Mouse (Mus musculus) liver, embryonic 15.5 days (tissue): ENCODE measurements around the gene 4932438H23Rik. TPM values are rescaled to one million over a fixed set of nuclear protein-coding genes. Genes with fewer than 3 reads are reported as not detected.

Experiments used
- ATAC-seq: fragments of 200-750 bp; cut with Nextera tagmentation; 2 replicates; pipeline ENCODE4 v1.8.0; 2017; ENCODE audit warnings: moderate number of reproducible peaks, mild to moderate bottlenecking, moderate library complexity; ENCODE audit not compliant: insufficient read depth
- H3K27ac ChIP-seq: fragments of 300-500 bp; sonication (generic); replicated peaks from 2 replicates; pipeline ENCODE4 v1.5.1; 2015; ENCODE audit warnings: mild to moderate bottlenecking, inconsistent platforms
- H3K27me3 ChIP-seq: fragments of 300-500 bp; sonication (generic); 2 replicates; pipeline ENCODE4 v1.6.1; 2015; ENCODE audit warnings: mild to moderate bottlenecking, inconsistent platforms
- H3K36me3 ChIP-seq: fragments of 300-500 bp; sonication (generic); replicated peaks from 2 replicates; pipeline ENCODE4 v1.6.1; 2015; ENCODE audit warnings: moderate library complexity, mild to moderate bottlenecking, inconsistent platforms
- H3K4me1 ChIP-seq: fragments of 300-500 bp; sonication (generic); replicated peaks from 2 replicates; pipeline ENCODE4 v1.6.1; 2015; ENCODE audit warnings: inconsistent platforms
- H3K4me2 ChIP-seq: fragments of 300-500 bp; sonication (generic); 2 replicates; pipeline ENCODE4 v1.6.1; 2015; ENCODE audit warnings: moderate library complexity, mild to moderate bottlenecking, inconsistent platforms
- H3K4me3 ChIP-seq: fragments of 300-500 bp; sonication (generic); replicated peaks from 2 replicates; pipeline ENCODE4 v1.5.1; 2015; ENCODE audit warnings: mild to moderate bottlenecking, inconsistent platforms
- H3K9ac ChIP-seq: fragments of 300-500 bp; sonication (generic); 2 replicates; pipeline ENCODE4 v1.6.1; 2015; ENCODE audit warnings: moderate library complexity, mild to moderate bottlenecking, inconsistent platforms
- H3K9me3 ChIP-seq: fragments of 300-500 bp; sonication (generic); replicated peaks from 2 replicates; pipeline ENCODE4 v1.6.1; 2016; ENCODE audit warnings: inconsistent platforms
- WGBS: fragments of 180-500 bp; shearing (Covaris S2); methylation state at CpG from one replicate; pipeline ENCODE4 v1.1.7; 2015; ENCODE audit warnings: mixed read lengths; ENCODE audit not compliant: insufficient replicate concordance; 5-methylcytosine and 5-hydroxymethylcytosine counted together
- polyA plus RNA-seq: library from polyadenylated mRNA; unstranded; fragments of >200 nt; fragmentation: Nextera tagmentation; extraction: Ambion mirVana; gene quantifications from 2 replicates; pipeline ENCODE4 v1.2.1, GENCODE M21; 2015

4932438H23Rik gene
- polyA plus RNA-seq, 1 experiment from 2014 or later: not detected

GRCm38 (mm10) chr16:91124256-91124655 lies 29.3 kb upstream of the 4932438H23Rik start:
- WGBS: 53% methylated on average over 3 of the region's 3 CpGs
- no peaks in the 10 kb centered on the region for H3K4me1 ChIP-seq
- no peak for ATAC-seq
- no peak overlapping the region for H3K4me2 ChIP-seq
- H3K36me3 ChIP-seq: no peaks in the 10 kb centered on the region
- H3K27ac ChIP-seq: no peak overlapping the region
- H3K9me3 ChIP-seq: no peaks in the 10 kb centered on the region
- H3K4me3 ChIP-seq: no peak overlapping the region
- no peak overlapping the region for H3K9ac ChIP-seq
- peaks cover 31% of the 10 kb centered on the region for H3K27me3 ChIP-seq

GRCm38 (mm10) chr16:91123821-91124220 lies 28.9 kb upstream of the 4932438H23Rik start:
- H3K9me3 ChIP-seq: no peaks in the 10 kb centered on the region
- H3K4me3 ChIP-seq: no peak overlapping the region
- no peaks in the 10 kb centered on the region for H3K4me1 ChIP-seq
- no peak overlapping the region for H3K9ac ChIP-seq
- no peak overlapping the region for H3K4me2 ChIP-seq
- peaks cover 31% of the 10 kb centered on the region for H3K27me3 ChIP-seq
- 38% methylated on average over 1 of the region's 1 CpGs for WGBS
- ATAC-seq: no peak
- no peak overlapping the region for H3K27ac ChIP-seq
- no peaks in the 10 kb centered on the region for H3K36me3 ChIP-seq

GRCm38 (mm10) chr16:91119879-91120278 lies 25.0 kb upstream of the 4932438H23Rik start:
- Histone ChIP-seq H3K27me3 (peaks cover 13% of the 10 kb centered on the region), H3K4me3 (no peak overlapping the region), H3K4me1 (peaks cover 12% of the 10 kb centered on the region), H3K9me3 (no peaks in the 10 kb centered on the region), H3K9ac (no peak overlapping the region), H3K27ac (no peak overlapping the region), H3K4me2 (no peak overlapping the region), H3K36me3 (no peaks in the 10 kb centered on the region)
- 71% methylated on average over 6 of the region's 6 CpGs for WGBS
- no peak for ATAC-seq

GRCm38 (mm10) chr16:91116696-91117095 lies 21.8 kb upstream of the 4932438H23Rik start:
- peaks cover 12% of the 10 kb centered on the region for H3K4me1 ChIP-seq
- no peaks in the 10 kb centered on the region for H3K36me3 ChIP-seq
- 0 out of 2 replicates have a peak overlapping the region, but pooled peaks have one; percentile 5 for H3K4me2 ChIP-seq
- H3K9me3 ChIP-seq: no peaks in the 10 kb centered on the region
- 42% methylated on average over 7 of the region's 7 CpGs for WGBS
- H3K27me3 ChIP-seq: peaks cover 18% of the 10 kb centered on the region
- no peak overlapping the region for H3K9ac ChIP-seq
- ATAC-seq: peak; percentile 44
- no peak overlapping the region for H3K4me3 ChIP-seq
- no peak overlapping the region for H3K27ac ChIP-seq

GRCm38 (mm10) chr16:91116006-91116405 lies 21.1 kb upstream of the 4932438H23Rik start:
- 65% methylated on average over 4 of the region's 4 CpGs for WGBS
- ATAC-seq: no peak

GRCm38 (mm10) chr16:91110999-91111535 lies 16.1 kb upstream of the 4932438H23Rik start:
- H3K4me2 ChIP-seq: no peak overlapping the region

More at GRCm38 (mm10) chr16:91116006-91116405, 21.1 kb upstream of the 4932438H23Rik start:
- Histone ChIP-seq H3K4me2 (no peak overlapping the region), H3K4me1 (peaks cover 12% of the 10 kb centered on the region), H3K36me3 (no peaks in the 10 kb centered on the region), H3K27me3 (peaks cover 17% of the 10 kb centered on the region), H3K4me3 (no peak overlapping the region), H3K27ac (no peak overlapping the region), H3K9me3 (no peaks in the 10 kb centered on the region), H3K9ac (no peak overlapping the region)

GRCm38 (mm10) chr16:91107608-91108007 lies 12.7 kb upstream of the 4932438H23Rik start:
- H3K9ac ChIP-seq: no peak overlapping the region
- H3K4me1 ChIP-seq: no peaks in the 10 kb centered on the region
- WGBS: 67% methylated on average over 11 of the region's 11 CpGs
- no peaks in the 10 kb centered on the region for H3K36me3 ChIP-seq
- H3K4me2 ChIP-seq: no peak overlapping the region
- peaks cover 57% of the 10 kb centered on the region for H3K27me3 ChIP-seq
- no peak overlapping the region for H3K4me3 ChIP-seq
- H3K27ac ChIP-seq: no peak overlapping the region
- H3K9me3 ChIP-seq: no peaks in the 10 kb centered on the region
- ATAC-seq: no peak

More at GRCm38 (mm10) chr16:91110999-91111535, 16.1 kb upstream of the 4932438H23Rik start:
- no peaks in the 10 kb centered on the region for H3K36me3 ChIP-seq
- ATAC-seq: no peak
- no peak overlapping the region for H3K27ac ChIP-seq
- peaks cover 27% of the 10 kb centered on the region for H3K27me3 ChIP-seq
- no peak overlapping the region for H3K9ac ChIP-seq
- H3K4me3 ChIP-seq: no peak overlapping the region
- no peaks in the 10 kb centered on the region for H3K4me1 ChIP-seq
- no peaks in the 10 kb centered on the region for H3K9me3 ChIP-seq
- WGBS: 42% methylated on average over 11 of the region's 11 CpGs

GRCm38 (mm10) chr16:91105481-91106051 lies 10.6 kb upstream of the 4932438H23Rik start:
- no peak for ATAC-seq
- 43% methylated on average over 13 of the region's 13 CpGs for WGBS

GRCm38 (mm10) chr16:91104821-91105480 lies 10.0 kb upstream of the 4932438H23Rik start:
- H3K9me3 ChIP-seq: no peaks in the 10 kb centered on the region
- ATAC-seq: no peak
- H3K4me3 ChIP-seq: no peak overlapping the region
- no peaks in the 10 kb centered on the region for H3K36me3 ChIP-seq
- peaks cover 64% of the 10 kb centered on the region for H3K27me3 ChIP-seq
- no peak overlapping the region for H3K9ac ChIP-seq
- H3K4me1 ChIP-seq: no peaks in the 10 kb centered on the region
- H3K27ac ChIP-seq: no peak overlapping the region
- no peak overlapping the region for H3K4me2 ChIP-seq
- WGBS: 47% methylated on average over 10 of the region's 10 CpGs

More at GRCm38 (mm10) chr16:91105481-91106051, 10.6 kb upstream of the 4932438H23Rik start:
- H3K4me3 ChIP-seq: no peak overlapping the region
- H3K9ac ChIP-seq: no peak overlapping the region
- no peak overlapping the region for H3K4me2 ChIP-seq
- H3K9me3 ChIP-seq: no peaks in the 10 kb centered on the region
- H3K4me1 ChIP-seq: no peaks in the 10 kb centered on the region
- no peaks in the 10 kb centered on the region for H3K36me3 ChIP-seq
- H3K27ac ChIP-seq: no peak overlapping the region
- peaks cover 61% of the 10 kb centered on the region for H3K27me3 ChIP-seq

- WGBS: 73% methylated on average over 14 of the region's 14 CpGs
- H3K27me3 ChIP-seq: peaks cover 69% of the 10 kb centered on the region
- H3K36me3 ChIP-seq: no peaks in the 10 kb centered on the region
- H3K9me3 ChIP-seq: no peaks in the 10 kb centered on the region
- H3K27ac ChIP-seq: no peak overlapping the region
- no peak for ATAC-seq
- H3K4me3 ChIP-seq: no peak overlapping the region
- no peak overlapping the region for H3K9ac ChIP-seq
- H3K4me1 ChIP-seq: no peaks in the 10 kb centered on the region
- H3K4me2 ChIP-seq: no peak overlapping the region
These were observed 8.5 kb upstream of the 4932438H23Rik start for GRCm38 (mm10) chr16:91103386-91103785.

GRCm38 (mm10) chr16:91100484-91100883 lies 5.6 kb upstream of the 4932438H23Rik start:
- no peak for ATAC-seq
- no peak overlapping the region for H3K4me2 ChIP-seq
- no peaks in the 10 kb centered on the region for H3K4me1 ChIP-seq
- H3K4me3 ChIP-seq: no peak overlapping the region
- H3K27me3 ChIP-seq: peaks cover 69% of the 10 kb centered on the region
- H3K36me3 ChIP-seq: no peaks in the 10 kb centered on the region
- H3K9ac ChIP-seq: no peak overlapping the region
- H3K9me3 ChIP-seq: no peaks in the 10 kb centered on the region
- WGBS: 46% methylated on average over 2 of the region's 2 CpGs
- H3K27ac ChIP-seq: no peak overlapping the region
